Mouse (Mus musculus) midbrain, embryonic 14.5 days (tissue): ENCODE results near the gene Cenps. TPM values are rescaled to one million over a fixed set of nuclear protein-coding genes. Genes with fewer than 3 reads are reported as not detected.
A peak's percentile ranks its signal among the peaks of the same experiment; 100 is the strongest.

Source experiments
- ATAC-seq: fragments of 200-750 bp; cut with Nextera tagmentation; 2 replicates; pipeline ENCODE4 v1.8.0; 2017; ENCODE audit warnings: moderate number of reproducible peaks, moderate library complexity; ENCODE audit not compliant: low FRiP score, low TSS enrichment
- DNase-seq: peaks from one replicate; pipeline ENCODE4 v3.0.0-alpha.2; 2015
- H3K27ac ChIP-seq: fragments of 300-500 bp; sonication (generic); replicated peaks from 2 replicates; pipeline ENCODE4 v1.5.1; 2014; ENCODE audit warnings: mild to moderate bottlenecking, low read depth, low read length, moderate library complexity
- H3K27me3 ChIP-seq: fragments of 300-500 bp; sonication (generic); 2 replicates; pipeline ENCODE4 v1.6.1; 2014; ENCODE audit warnings: low read length, control low read depth, mixed read lengths; ENCODE audit not compliant: control insufficient read depth, insufficient read depth
- H3K36me3 ChIP-seq: fragments of 300-500 bp; sonication (generic); 2 replicates; pipeline ENCODE4 v1.6.1; 2014; ENCODE audit warnings: low read length, control low read depth; ENCODE audit not compliant: control insufficient read depth, insufficient read depth
- H3K4me1 ChIP-seq: fragments of 300-500 bp; sonication (generic); 2 replicates; pipeline ENCODE4 v1.6.1; 2014; ENCODE audit warnings: mild to moderate bottlenecking, antibody characterized with exemption, low read length, control low read depth; ENCODE audit not compliant: control insufficient read depth, insufficient read depth
- H3K4me2 ChIP-seq: fragments of 300-500 bp; sonication (generic); 2 replicates; pipeline ENCODE4 v1.6.1; 2014; ENCODE audit warnings: mild to moderate bottlenecking, low read length, moderate library complexity
- H3K4me3 ChIP-seq: fragments of 300-500 bp; sonication (generic); replicated peaks from 2 replicates; pipeline ENCODE4 v1.5.1; 2014; ENCODE audit warnings: low read depth, low read length
- H3K9ac ChIP-seq: fragments of 300-500 bp; sonication (generic); replicated peaks from 2 replicates; pipeline ENCODE4 v1.6.1; 2014; ENCODE audit warnings: mild to moderate bottlenecking, low read length, moderate library complexity
- H3K9me3 ChIP-seq: fragments of 300-500 bp; sonication (generic); 2 replicates; pipeline ENCODE4 v1.6.1; 2016; ENCODE audit warnings: low read length, control low read depth, mixed read lengths; ENCODE audit not compliant: control insufficient read depth
- WGBS: fragments of 180-500 bp; shearing (Covaris S2); extraction: QIAGEN DNeasy Blood & Tissue Kit; methylation state at CpG from one replicate; pipeline ENCODE4 v1.1.7; 2014; 5-methylcytosine and 5-hydroxymethylcytosine counted together
- polyA plus RNA-seq: library from polyadenylated mRNA; unstranded; fragments of >200 nt; fragmentation: Nextera tagmentation; extraction: Ambion mirVana; gene quantifications from 2 replicates; pipeline ENCODE4 v1.2.1, GENCODE M21; 2014

Cenps gene
- polyA plus RNA-seq, 1 experiment from 2014 or later = 16.9 TPM

DNA sequence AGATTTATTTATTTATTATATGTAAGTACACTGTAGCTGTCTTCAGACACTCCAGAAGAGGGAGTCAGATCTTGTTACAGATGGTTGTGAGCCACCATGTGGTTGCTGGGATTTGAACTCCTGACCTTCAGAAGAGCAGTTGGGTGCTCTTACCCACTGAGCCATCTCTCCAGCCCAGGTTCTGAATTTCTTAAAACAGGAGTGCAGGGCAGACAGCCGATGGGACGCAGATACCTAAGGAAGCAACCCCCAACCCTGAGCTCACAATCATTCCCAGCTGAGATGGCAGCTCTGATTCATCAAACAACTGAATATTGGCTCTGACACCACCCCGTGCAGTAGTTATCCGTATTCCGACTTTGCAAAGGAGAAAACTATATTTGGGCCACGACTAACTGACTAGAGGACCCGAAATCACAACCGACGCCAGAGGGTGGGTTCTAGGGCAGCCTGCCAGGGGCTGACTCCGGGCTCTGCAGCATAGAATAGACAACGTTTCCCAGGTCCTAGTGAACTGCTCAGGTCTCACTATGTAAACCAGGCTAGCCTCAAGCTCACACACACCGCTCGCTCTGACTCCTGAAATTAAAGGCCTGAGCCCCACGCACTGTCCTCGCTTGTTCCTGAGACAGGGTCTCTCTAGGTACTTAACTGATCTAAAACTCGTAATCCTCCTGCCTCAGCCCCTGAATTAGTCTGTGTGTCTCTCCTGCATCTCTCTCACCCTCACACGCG is 1.1 kb downstream of the Cenps start:
- peak overlapping the region; percentile 66 for H3K4me2 ChIP-seq
- H3K27ac ChIP-seq = no peak overlapping the region
- H3K36me3 ChIP-seq = 0 out of 2 replicates have a peak, but pooled peaks cover 3% of the 10 kb centered on the region
- H3K9me3 ChIP-seq = no peaks in the 10 kb centered on the region
- H3K4me1 ChIP-seq = no peaks in the 10 kb centered on the region
- ATAC-seq (no peak), DNase-seq (no peak)
- H3K27me3 ChIP-seq = no peaks in the 10 kb centered on the region
- 69% methylated on average over 18 of the region's 18 CpGs for WGBS
- H3K9ac ChIP-seq = peak overlapping the region; percentile 65; the same call in 1 of the 2 replicates
- peak overlapping the region; percentile 45 for H3K4me3 ChIP-seq

DNA sequence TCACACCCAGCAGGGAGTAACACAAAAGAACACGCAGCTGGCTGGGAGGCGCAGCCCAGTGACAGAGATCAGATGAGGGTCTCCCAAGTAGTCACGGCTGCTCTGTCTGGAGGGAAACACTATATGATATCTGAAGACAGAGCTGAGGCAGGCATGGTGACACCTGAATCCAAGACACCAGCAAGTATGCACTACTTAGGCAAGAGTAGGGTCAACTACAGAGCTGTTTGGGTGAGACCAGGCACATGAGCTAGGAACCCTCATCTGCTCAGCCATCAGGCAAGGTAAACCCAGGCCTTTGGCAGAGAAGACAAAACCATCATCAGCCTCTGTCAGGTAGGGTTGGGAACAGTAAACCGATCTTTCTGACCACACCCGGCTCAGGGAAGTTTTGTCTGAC is 4.0 kb downstream of the Cenps start:
- Histone ChIP-seq H3K27me3 (no peaks in the 10 kb centered on the region), H3K36me3 (peaks cover 9% of the 10 kb centered on the region; the same call in 1 of the 2 replicates), H3K4me2 (no peak overlapping the region), H3K4me1 (no peaks in the 10 kb centered on the region), H3K4me3 (no peak overlapping the region), H3K9ac (no peak overlapping the region), H3K27ac (no peak overlapping the region), H3K9me3 (no peaks in the 10 kb centered on the region)
- ATAC-seq (no peak), DNase-seq (no peak)
- 78% methylated on average over 5 of the region's 5 CpGs for WGBS

DNA sequence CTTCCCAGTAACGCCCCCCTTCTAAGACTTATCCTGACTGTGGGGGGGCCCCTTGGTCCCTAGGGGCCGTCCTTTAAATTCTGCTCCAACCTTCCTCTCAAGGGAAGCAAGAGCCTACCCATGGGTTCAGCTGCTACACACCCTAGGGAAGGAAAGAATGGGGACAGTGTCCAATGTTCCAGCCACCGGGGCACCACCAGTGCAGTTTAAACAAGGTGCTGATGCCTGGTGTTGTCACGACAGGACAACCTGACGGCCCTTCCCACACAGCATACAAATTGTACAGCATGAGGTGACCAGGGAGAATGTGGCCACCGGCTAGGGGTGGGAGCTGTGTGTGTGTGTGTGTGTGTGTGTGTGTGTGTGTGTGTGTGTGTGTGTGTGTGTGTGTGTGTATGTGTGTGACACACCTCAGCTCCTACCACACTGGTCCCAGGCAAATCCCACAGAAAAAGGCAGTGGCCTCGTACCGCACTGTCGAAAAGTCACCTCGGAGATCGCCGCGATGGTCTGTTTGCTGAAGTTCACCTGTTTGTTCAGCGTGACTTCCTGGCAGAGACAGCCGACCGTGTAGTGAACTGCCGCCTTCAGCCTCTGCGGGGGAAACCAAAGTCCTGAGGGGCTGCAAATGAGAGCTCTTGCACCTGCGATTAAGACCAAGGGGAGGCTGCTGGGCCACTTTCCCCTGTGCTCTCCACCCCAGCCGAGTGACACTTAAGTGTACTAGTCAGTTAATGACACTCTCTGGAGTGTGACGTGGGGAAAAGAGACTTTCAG is 5.5 kb downstream of the Cenps start:
- Histone ChIP-seq H3K27ac (no peak overlapping the region), H3K27me3 (no peaks in the 10 kb centered on the region), H3K9ac (no peak overlapping the region), H3K4me2 (no peak overlapping the region), H3K4me1 (no peaks in the 10 kb centered on the region), H3K36me3 (peaks cover 13% of the 10 kb centered on the region; the same call in 1 of the 2 replicates), H3K9me3 (no peaks in the 10 kb centered on the region), H3K4me3 (no peak overlapping the region)
- DNase-seq = no peak
- ATAC-seq = no peak
- 90% methylated on average over 21 of the region's 21 CpGs for WGBS

DNA sequence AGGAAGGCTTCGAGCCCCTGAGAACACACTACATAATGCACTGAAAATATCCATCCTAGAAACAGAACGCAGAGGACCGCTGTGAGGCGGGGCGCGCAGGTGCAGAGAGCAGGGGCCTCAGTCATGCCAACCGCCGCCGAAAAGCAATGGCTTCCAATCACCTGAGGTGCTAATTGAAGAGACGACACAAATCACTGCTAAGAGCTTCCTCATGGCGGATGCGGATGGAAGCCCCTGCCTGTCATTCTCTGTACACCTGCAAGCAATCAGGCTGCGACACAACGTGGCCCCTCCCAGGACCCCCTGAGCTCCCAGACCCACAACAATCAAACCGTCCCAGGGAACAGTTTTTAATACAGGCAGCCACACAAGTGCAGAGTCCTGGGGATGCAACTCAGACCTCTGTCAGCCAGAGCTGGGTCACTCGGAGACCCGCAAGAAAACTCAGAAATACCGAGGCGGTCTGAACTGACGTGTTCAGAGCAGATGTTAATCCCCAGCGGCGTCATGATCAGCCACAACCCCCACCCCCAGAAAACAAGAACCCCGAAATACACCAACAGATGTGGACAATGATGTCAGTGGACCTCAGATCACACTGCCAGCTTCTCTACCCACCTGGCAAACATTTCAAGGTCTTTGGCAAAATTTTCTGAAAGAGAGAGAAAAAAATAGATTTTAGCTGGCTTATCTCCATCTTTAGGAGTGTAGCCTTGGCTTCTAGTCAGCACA is 6.2 kb downstream of the Cenps start:
- peaks cover 15% of the 10 kb centered on the region; the same call in 1 of the 2 replicates for H3K36me3 ChIP-seq
- no peaks in the 10 kb centered on the region for H3K4me1 ChIP-seq
- no peak overlapping the region for H3K4me3 ChIP-seq
- H3K9me3 ChIP-seq = no peaks in the 10 kb centered on the region
- DNase-seq = no peak
- WGBS = 92% methylated on average over 23 of the region's 23 CpGs
- no peak for ATAC-seq
- no peak overlapping the region for H3K9ac ChIP-seq
- no peak overlapping the region for H3K27ac ChIP-seq
- H3K27me3 ChIP-seq = no peaks in the 10 kb centered on the region
- H3K4me2 ChIP-seq = no peak overlapping the region

DNA sequence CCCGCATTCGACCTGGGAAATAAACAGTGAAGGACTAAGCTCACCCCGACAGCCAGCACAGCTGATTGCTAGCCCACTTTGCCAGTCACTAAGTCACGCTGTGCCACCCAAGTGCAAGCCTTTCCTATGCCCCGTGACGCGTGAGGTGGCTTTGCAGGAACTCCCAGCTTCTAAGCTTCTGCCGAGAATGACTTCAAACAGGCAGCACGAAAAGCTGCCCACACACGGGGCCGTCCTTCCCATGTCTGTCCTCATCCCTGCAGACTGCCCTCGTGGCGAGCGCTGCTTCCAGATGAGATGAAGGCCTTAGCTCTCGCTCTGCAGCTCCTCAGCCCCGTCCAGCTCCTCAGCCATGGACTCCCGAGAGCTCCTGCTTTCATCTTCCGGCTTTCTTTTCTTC is 9.0 kb downstream of the Cenps start:
- no peaks in the 10 kb centered on the region for H3K27me3 ChIP-seq
- DNase-seq (no peak), ATAC-seq (no peak)
- H3K4me1 ChIP-seq = no peaks in the 10 kb centered on the region
- no peaks in the 10 kb centered on the region for H3K9me3 ChIP-seq
- WGBS = 84% methylated on average over 18 of the region's 18 CpGs
- no peak overlapping the region for H3K4me2 ChIP-seq
- H3K36me3 ChIP-seq = peaks cover 15% of the 10 kb centered on the region; the same call in 1 of the 2 replicates
- H3K4me3 ChIP-seq = no peak overlapping the region
- H3K27ac ChIP-seq = no peak overlapping the region
- H3K9ac ChIP-seq = no peak overlapping the region

DNA sequence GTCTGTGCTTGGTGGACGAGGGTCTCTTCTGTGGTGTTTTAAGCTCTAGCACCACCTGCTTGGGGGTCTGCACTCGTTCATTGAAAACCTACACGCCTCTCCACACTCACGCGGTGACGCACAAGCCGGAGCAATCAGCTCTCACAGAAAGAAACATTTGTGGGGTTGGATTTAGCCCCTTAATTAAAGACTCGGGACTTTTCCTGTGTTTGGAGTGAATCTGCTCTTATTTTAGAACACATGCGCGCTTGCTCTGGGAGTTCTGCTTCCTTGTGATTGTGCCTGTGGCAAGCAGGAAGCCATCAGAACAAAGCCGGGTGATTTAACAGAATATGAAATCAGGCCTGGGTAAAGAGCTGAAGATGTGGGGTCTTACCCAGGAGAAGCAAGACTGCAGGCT is 10.8 kb downstream of the Cenps start, which contains the start of gene Cort:
Gene Cort, minus strand, starts transcription at position 101 of the 400 bp plus-strand sequence.
- no peak for ATAC-seq
- no peak for DNase-seq
- no peak within 1 kb of the TSS for H3K4me2 ChIP-seq
- H3K4me1 ChIP-seq = no peaks in the 10 kb centered on the region
- 87% methylated on average over 11 of the region's 11 CpGs for WGBS
- H3K36me3 ChIP-seq = peaks cover 13% of the 10 kb centered on the region; the same call in 1 of the 2 replicates
- no peak within 1 kb of the TSS for H3K27ac ChIP-seq
- H3K9me3 ChIP-seq = no peaks in the 10 kb centered on the region
- H3K4me3 ChIP-seq = no peak within 1 kb of the TSS
- no peaks in the 10 kb centered on the region for H3K27me3 ChIP-seq
- no peak within 1 kb of the TSS for H3K9ac ChIP-seq

DNA sequence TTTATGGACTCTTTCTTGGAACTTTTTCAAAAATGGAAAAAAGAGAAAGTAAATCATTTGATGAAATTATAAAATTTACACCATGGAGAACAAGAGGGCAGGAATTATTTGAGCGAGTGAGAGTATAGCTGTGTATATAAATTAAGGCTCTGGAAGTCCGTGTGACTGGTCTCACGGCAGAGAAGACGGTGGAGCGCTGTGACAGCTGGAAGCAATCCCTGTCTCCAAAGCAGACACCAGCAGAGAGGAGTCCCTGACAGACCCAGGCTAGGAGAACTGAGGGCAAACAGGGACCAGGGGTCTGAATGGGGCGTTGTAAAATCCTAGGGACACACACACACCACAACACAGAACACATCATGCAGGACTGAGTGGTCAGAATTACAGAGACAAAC is 11.3 kb downstream of the Cenps start:
- H3K4me3 ChIP-seq = no peak overlapping the region
- H3K36me3 ChIP-seq = peaks cover 11% of the 10 kb centered on the region; the same call in 1 of the 2 replicates
- H3K9me3 ChIP-seq = no peaks in the 10 kb centered on the region
- DNase-seq = no peak
- H3K4me1 ChIP-seq = no peaks in the 10 kb centered on the region
- ATAC-seq = no peak
- WGBS = 82% methylated on average over 6 of the region's 6 CpGs
- H3K27ac ChIP-seq = no peak overlapping the region
- H3K4me2 ChIP-seq = no peak overlapping the region
- no peak overlapping the region for H3K9ac ChIP-seq
- no peaks in the 10 kb centered on the region for H3K27me3 ChIP-seq

DNA sequence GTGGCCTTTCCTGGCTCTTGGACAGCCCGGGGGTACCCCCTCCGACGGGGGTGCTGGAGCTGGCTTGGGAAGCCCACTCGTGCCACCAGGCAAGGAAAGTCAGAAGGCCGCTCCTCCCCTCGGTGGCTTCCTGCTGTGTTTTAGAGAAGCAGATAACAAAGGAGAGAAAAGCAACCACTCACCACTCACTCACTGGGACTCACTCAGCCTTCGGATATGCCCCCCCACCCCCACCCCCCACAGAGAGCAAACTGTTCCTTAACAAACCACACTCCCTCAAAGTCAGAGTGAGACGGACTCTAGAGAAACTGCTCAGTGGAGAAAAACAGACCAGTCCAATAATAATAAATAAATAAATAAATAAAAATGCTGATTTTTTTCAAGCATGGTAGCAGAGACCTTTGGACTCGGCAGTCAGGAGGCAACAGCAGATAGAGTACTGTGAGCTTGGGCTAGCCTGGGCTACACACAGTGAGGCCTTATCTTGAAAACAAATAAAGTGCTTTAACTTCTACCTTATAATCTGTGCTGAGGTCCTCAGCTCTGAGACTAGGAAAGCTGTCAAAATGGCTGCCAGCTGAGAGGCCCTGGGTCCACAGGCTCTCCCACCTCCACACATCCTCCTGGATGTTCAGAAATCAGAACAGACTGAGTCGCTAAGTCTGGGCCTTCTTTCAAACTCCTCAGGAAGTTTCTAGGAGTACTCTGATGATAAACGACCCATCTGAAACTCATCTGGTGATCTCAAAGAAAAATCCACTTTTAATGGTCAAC is 11.9 kb downstream of the Cenps start:
- DNase-seq (no peak), ATAC-seq (no peak)
- Histone ChIP-seq H3K4me1 (no peaks in the 10 kb centered on the region), H3K36me3 (peaks cover 8% of the 10 kb centered on the region; the same call in 1 of the 2 replicates), H3K27me3 (no peaks in the 10 kb centered on the region), H3K4me2 (no peak overlapping the region), H3K9me3 (no peaks in the 10 kb centered on the region), H3K9ac (no peak overlapping the region), H3K4me3 (no peak overlapping the region), H3K27ac (no peak overlapping the region)
- 44% methylated on average over 11 of the region's 11 CpGs for WGBS
